10 mouse cellular contexts compared by ENCODE assay signal in the genomic region with DNA sequence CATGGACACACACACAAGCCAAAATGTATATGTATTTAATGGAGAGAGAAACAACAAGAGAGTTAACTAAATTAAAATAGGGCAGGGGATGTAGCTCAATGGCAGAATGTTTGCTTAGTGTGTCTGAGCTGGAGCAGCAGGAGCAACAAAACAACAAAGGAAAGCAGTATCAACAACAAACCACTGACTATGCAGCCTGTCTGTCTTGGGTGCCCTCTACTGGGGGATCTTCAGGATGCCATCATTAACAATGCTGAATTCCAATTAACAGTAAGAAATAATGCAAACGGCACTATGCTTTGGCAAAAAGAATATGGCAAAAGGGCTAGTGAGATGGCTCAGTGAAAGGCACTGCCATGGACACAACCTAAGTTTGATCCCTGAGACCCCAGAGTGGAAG. TPM values are rescaled to one million over a fixed set of nuclear protein-coding genes. Genes with fewer than 3 reads are reported as not detected.
DNase-seq lines count a peak whose midpoint lies in the region; ATAC-seq lines count a peak whose summit lies in the region.
"Had no signal": no experiment of that assay in that cellular context is flagged by ENCODE, and none has a peak within 500 bp of the region (broad histone marks: within the 10 kb centered on the region; RNA-seq: fewer than 3 reads in every experiment).

No protein-coding gene starts in this region.

- no peaks in the 10 kb centered on the region for H3K4me1 ChIP-seq in forebrain, embryonic 10.5 days
- no peaks in the 10 kb centered on the region for H3K4me1 ChIP-seq in forebrain, embryonic 12.5 days
- H3K4me1 ChIP-seq: midbrain, embryonic 12.5 days had no signal

- no peak overlapping the region for H3K27ac ChIP-seq in forebrain, embryonic 10.5 days
- H3K27ac ChIP-seq in forebrain, embryonic 12.5 days, result no peak overlapping the region
- H3K27ac ChIP-seq: heart, embryonic 13.5 days; midbrain, embryonic 12.5 days had no signal

- ATAC-seq in forebrain, embryonic 12.5 days (ENCODE audit: low FRiP score), result no peak

- H3K9ac ChIP-seq in forebrain, embryonic 12.5 days, result no peak overlapping the region
- H3K9ac ChIP-seq: heart, embryonic 13.5 days; midbrain, embryonic 12.5 days had no signal

- no peak overlapping the region for H3K4me3 ChIP-seq in forebrain, embryonic 10.5 days
- H3K4me3 ChIP-seq in forebrain, embryonic 12.5 days (replicated peaks), result no peak overlapping the region
- H3K4me3 ChIP-seq: heart, embryonic 13.5 days; midbrain, embryonic 12.5 days had no signal

- peak; percentile 21 for DNase-seq in forebrain, embryonic 10.5 days (ENCODE audit: extremely low spot score, low spot score)
- DNase-seq in urinary bladder, postnatal 14 days (ENCODE audit: low spot score), result peak; percentile 8
- DNase-seq in urinary bladder, postnatal 10 days (ENCODE audit: low spot score), result no peak
- peak; percentile 32 for DNase-seq in embryo, embryonic 9.5 days (ENCODE audit: extremely low spot score)
- peak; percentile 74 for DNase-seq in layer of hippocampus, adult 11-12 months (ENCODE audit: low spot score)
- DNase-seq in mesoderm, embryonic 11.5 days (ENCODE audit: low read depth, low spot score), result peak; percentile 18
- DNase-seq in gastrocnemius, adult 8-10 months (ENCODE audit: low spot score in 2 of 2), result no peak

- H3K4me2 ChIP-seq in forebrain, embryonic 12.5 days, result no peak overlapping the region
- H3K4me2 ChIP-seq: heart, embryonic 13.5 days; midbrain, embryonic 12.5 days had no signal

- peaks cover 49% of the 10 kb centered on the region for H3K36me3 ChIP-seq in forebrain, embryonic 10.5 days (replicated peaks)
- 0 out of 2 replicates have a peak, but pooled peaks cover 8% of the 10 kb centered on the region for H3K36me3 ChIP-seq in forebrain, embryonic 12.5 days (replicated peaks)
- H3K36me3 ChIP-seq: midbrain, embryonic 12.5 days had no signal

- 69% methylated on average over 1 of the region's 1 CpGs for WGBS in forebrain, embryonic 10.5 days
- WGBS in forebrain, embryonic 12.5 days, result 32% methylated on average over 1 of the region's 1 CpGs

- H3K27me3 ChIP-seq in forebrain, embryonic 10.5 days (ENCODE audit: poor library complexity, severe bottlenecking), result no peaks in the 10 kb centered on the region
- H3K27me3 ChIP-seq in forebrain, embryonic 12.5 days, result no peaks in the 10 kb centered on the region
- H3K27me3 ChIP-seq: heart, embryonic 13.5 days; midbrain, embryonic 12.5 days had no signal

- no peaks in the 10 kb centered on the region for H3K9me3 ChIP-seq in forebrain, embryonic 10.5 days
- no peaks in the 10 kb centered on the region for H3K9me3 ChIP-seq in forebrain, embryonic 12.5 days
- H3K9me3 ChIP-seq: heart, embryonic 13.5 days; midbrain, embryonic 12.5 days had no signal

RNA-seq across cellular contexts. Expression of a gene that starts 10.9 kb away (rescaled TPM):
- 13.3 and 15.1 TPM in 2 replicates for polyA plus RNA-seq in forebrain, embryonic 10.5 days (2016; fragmentation: Nextera tagmentation; extraction: Ambion mirVana)
- polyA plus RNA-seq in forebrain, embryonic 12.5 days (2016; fragmentation: Nextera tagmentation; extraction: Ambion mirVana), result 11.8 and 12.1 TPM in 2 replicates
- under 1 TPM; 0.11 to 0.31 (median 0.24) TPM for total RNA-seq in gastrocnemius, adult 8-10 months (2022)

RNA-seq across cellular contexts. Expression of a gene that starts 11.0 kb away (rescaled TPM):
- polyA plus RNA-seq in forebrain, embryonic 10.5 days (2016; fragmentation: Nextera tagmentation; extraction: Ambion mirVana), result not detected in 2 replicates
- polyA plus RNA-seq in forebrain, embryonic 12.5 days (2016; fragmentation: Nextera tagmentation; extraction: Ambion mirVana), result 0.35 and 0.42 TPM in 2 replicates
- total RNA-seq in gastrocnemius, adult 8-10 months (2022), result not detected

RNA-seq across cellular contexts. Expression of a gene that starts 35.0 kb away (rescaled TPM):
- polyA plus RNA-seq in forebrain, embryonic 10.5 days (2016; fragmentation: Nextera tagmentation; extraction: Ambion mirVana), result 4.7 and 5.2 TPM in 2 replicates
- polyA plus RNA-seq in forebrain, embryonic 12.5 days (2016; fragmentation: Nextera tagmentation; extraction: Ambion mirVana), result 18.4 and 20.5 TPM in 2 replicates
- total RNA-seq in gastrocnemius, adult 8-10 months (2022), result under 1 TPM; 0.10 to 0.41 (median 0.31) TPM

Comparison
In these comparisons a context has a peak if more than half of its experiments do, and no peak if none do; other contexts are left out.
1. DNase-seq: peak in forebrain, embryonic 10.5 days (single experiment), urinary bladder, postnatal 14 days (single experiment), embryo, embryonic 9.5 days (single experiment), layer of hippocampus, adult 11-12 months (single experiment) and mesoderm, embryonic 11.5 days (single experiment); none in urinary bladder, postnatal 10 days (single experiment) and gastrocnemius, adult 8-10 months (0 of 2).